Mouse (Mus musculus): Measurements from ENCODE around the gene Tube1.
"Not testable (repeated sequence)": the region's sequence is repeated elsewhere in the genome, so short reads cannot be mapped to it uniquely, and the experiment has no call there.

Gene Tube1

GRCm38 (mm10) chr10:39169642-39170041 lies 35.9 kb downstream of the Tube1 start:
- no peak for DNase-seq (ENCODE audit: low read depth)

GRCm38 (mm10) chr10:39170181-39170580 lies 36.4 kb downstream of the Tube1 start:
- peak; percentile 68 for DNase-seq (ENCODE audit: low read depth)

GRCm38 (mm10) chr10:39170706-39171105 lies 36.9 kb downstream of the Tube1 start:
- no peak for DNase-seq (ENCODE audit: low read depth)

GRCm38 (mm10) chr10:39171134-39171533 lies 37.4 kb downstream of the Tube1 start:
- peak; percentile 94 for DNase-seq (ENCODE audit: low read depth)

GRCm38 (mm10) chr10:39171603-39172539 lies 38.1 kb downstream of the Tube1 start:
- peak; percentile 96 for DNase-seq (ENCODE audit: low read depth)

- DNase-seq (ENCODE audit: low read depth) = no peak
Observed at GRCm38 (mm10) chr10:39172540-39172931, 38.8 kb downstream of the Tube1 start.

- DNase-seq (ENCODE audit: low read depth) = no peak
Observed at GRCm38 (mm10) chr10:39173077-39173476, 39.3 kb downstream of the Tube1 start.

- DNase-seq (ENCODE audit: low read depth) = no peak
Observed at GRCm38 (mm10) chr10:39176981-39177380, 43.2 kb downstream of the Tube1 start.

- no peak for DNase-seq (ENCODE audit: low read depth)
Observed at GRCm38 (mm10) chr10:39184864-39185544, 51.2 kb downstream of the Tube1 start.

- no peak for DNase-seq (ENCODE audit: low read depth)
Observed at GRCm38 (mm10) chr10:39185545-39185906, 51.8 kb downstream of the Tube1 start.

GRCm38 (mm10) chr10:39192673-39193072 lies 58.9 kb downstream of the Tube1 start:
- DNase-seq (ENCODE audit: low read depth) = peak; percentile 87

GRCm38 (mm10) chr10:39198216-39198615 lies 64.4 kb downstream of the Tube1 start:
- DNase-seq (ENCODE audit: low read depth) = not testable (repeated sequence)

All from 416B (cell line).